Mouse (Mus musculus): ENCODE measurements around the gene A430005L14Rik.
A peak's percentile ranks its signal among the peaks of the same experiment; 100 is the strongest.

Gene A430005L14Rik

GRCm38 (mm10) chr4:153956569-153957405 lies at the start of gene A430005L14Rik:
Gene A430005L14Rik, plus strand, starts transcription at chr4:153957237.
- DNase-seq = peak; percentile 99

GRCm38 (mm10) chr4:153907573-153907972 lies 49.5 kb upstream of the A430005L14Rik start:
- DNase-seq = peak; percentile 84

GRCm38 (mm10) chr4:153913635-153914034 lies 43.4 kb upstream of the A430005L14Rik start:
- no peak for DNase-seq

GRCm38 (mm10) chr4:153917773-153918500 lies 39.1 kb upstream of the A430005L14Rik start:
- no peak for DNase-seq

- DNase-seq = peak; percentile 20
These were observed 36.4 kb upstream of the A430005L14Rik start for GRCm38 (mm10) chr4:153920517-153921233.

GRCm38 (mm10) chr4:153922090-153922489 lies 34.9 kb upstream of the A430005L14Rik start:
- DNase-seq = peak; percentile 32

GRCm38 (mm10) chr4:153928772-153929299 lies 28.2 kb upstream of the A430005L14Rik start:
- no peak for DNase-seq

DNA sequence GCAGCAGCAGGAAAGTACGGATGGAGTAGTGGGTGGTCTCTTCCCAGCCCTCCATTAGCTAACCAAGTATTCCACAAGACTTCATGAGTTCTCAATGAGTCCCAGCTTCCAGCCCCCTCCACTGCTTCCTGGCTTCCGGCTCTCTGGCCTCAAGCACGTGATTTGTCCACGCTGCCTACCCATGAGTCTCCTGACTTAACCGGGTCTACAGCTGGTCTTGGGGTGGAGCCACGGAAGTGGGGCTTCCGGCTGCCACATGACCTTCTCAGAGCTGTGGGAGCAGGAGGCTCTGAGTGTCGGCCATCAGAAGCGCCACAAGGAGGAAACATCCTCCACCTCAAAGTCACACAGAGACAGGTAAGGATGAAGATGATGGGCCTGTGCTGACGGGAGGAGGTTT lies 27.6 kb upstream of the A430005L14Rik start:
- no peak for DNase-seq

GRCm38 (mm10) chr4:153929921-153930320 lies 27.1 kb upstream of the A430005L14Rik start:
- DNase-seq = no peak

GRCm38 (mm10) chr4:153943243-153943642 lies 13.8 kb upstream of the A430005L14Rik start:
- peak; percentile 53 for DNase-seq

DNA sequence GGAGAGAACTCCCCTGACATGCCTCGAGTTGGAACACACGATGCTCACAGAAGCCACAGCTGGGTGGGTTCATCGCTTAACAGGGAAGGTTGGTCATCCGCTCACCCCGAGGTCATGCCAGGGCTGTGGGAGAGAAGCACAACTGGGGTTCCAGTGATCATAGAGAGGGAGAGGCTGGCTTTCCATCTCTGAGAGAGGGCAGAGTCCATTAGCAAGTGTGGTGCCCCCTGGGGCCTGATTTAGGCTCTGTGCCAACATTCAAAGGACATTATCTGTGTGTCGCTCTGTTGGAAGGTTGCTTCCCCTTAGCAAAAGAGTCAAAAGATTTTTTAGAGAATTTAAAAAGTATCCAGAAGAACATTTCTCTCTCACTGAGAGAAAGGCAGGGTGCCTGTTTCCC lies 12.8 kb upstream of the A430005L14Rik start:
- no peak for DNase-seq

DNA sequence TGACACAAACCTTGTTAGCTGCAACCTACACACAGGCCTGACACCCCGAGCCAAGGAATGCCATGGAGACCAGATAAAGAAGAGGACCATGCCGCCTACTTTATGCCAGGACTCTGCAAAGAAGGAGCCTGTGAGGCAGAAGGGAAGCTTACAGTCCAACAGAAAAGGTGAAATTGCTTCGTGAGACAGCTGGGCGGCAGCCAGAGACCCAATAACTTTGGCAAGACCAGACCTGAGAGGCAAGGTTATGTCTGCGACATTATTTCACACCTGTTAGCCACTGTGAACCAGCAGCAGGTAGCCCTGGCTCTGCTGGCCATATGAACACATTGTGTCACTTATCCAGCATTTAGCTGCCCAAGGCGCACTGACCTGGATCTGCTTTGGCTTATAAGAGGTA lies 11.3 kb upstream of the A430005L14Rik start:
- no peak for DNase-seq

- DNase-seq = no peak
These were observed 6.7 kb upstream of the A430005L14Rik start for GRCm38 (mm10) chr4:153950372-153950771.

- no peak for DNase-seq
These were observed 5.9 kb upstream of the A430005L14Rik start for GRCm38 (mm10) chr4:153951150-153951549.

GRCm38 (mm10) chr4:153951692-153952091 lies 5.3 kb upstream of the A430005L14Rik start:
- DNase-seq = peak; percentile 46

DNA sequence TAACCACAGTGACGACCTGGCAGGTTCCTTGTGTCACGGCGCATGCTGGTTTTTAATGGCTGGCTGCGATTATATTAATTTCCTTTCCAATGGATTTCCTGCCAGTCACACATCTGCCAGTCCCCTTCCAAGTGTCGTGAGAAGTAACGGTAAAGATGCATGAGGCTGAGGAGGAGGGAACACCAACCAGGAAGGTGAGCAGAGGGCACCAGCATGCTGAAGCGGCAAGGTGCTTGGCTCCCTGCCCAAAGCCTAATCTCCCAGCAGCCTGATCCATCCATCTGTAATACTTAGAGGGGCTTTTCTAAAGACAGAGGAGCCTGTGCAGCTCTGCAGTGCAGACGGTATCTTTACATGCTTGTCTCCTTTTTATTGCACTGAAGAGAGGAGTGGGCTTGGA lies 1.4 kb upstream of the A430005L14Rik start:
- DNase-seq = no peak

DNA sequence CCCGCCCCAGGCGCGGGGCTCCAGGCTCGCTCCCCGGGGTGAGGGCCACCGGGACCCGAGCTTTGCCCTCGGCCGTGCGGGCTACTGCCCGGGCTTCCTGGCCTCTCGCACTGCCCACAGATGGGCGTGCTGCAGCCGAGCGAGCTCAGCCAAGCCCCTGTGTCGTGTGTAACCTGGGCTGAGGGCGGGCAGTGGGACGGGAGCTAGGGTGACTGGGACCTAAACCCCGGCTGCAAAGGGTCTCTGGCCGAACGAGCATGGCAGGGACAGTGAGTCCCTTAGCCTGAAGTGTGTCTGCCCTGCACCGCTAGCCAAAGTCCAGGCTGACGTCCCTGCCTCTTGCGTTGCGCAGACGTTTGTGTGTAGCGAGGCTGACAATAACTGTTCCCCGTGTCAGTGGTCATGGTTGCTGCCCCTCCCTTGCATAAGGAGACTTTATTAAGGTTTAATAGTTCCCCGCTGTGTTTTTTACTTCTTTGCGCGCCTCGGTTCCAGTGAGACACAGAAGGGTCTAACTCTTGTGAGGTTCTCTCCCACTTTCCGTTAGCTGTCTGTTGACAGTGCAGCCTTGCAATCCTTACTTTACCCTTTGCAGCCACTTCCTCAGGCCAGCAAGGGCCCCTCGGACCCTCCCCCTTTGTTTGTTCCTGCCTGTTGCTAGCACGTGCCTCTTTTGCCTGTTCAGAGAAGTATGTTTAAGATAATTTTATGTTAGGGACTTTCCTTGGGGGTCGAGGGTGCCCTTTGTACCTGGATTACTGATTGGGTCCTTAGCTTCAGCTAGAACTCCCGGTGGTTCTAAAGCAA lies 610 bp downstream of the A430005L14Rik start:
- DNase-seq = peak; percentile 46

- no peak for DNase-seq
These were observed 5.6 kb downstream of the A430005L14Rik start for GRCm38 (mm10) chr4:153962631-153963030.

GRCm38 (mm10) chr4:153966651-153967050 lies 9.6 kb downstream of the A430005L14Rik start:
- no peak for DNase-seq

DNA sequence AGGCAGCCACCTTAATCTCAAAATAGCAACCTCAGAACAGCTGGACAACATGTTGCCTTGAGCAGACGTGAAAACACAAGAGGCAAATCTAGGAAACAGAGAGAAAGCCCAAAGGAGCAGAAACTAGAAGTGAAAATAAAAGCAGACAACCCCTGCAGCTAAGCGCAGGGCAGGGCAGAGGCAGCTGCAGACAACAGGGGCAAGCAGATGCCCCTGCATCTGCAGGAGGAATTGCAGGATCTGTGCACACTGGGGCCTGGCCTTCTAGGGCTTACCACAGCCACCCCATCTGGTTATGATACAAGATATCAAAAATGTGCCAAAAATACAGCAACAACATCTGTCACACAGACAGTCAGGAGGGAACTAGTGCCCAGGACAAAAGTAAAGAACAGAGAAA lies 10.5 kb downstream of the A430005L14Rik start:
- DNase-seq = no peak

GRCm38 (mm10) chr4:153968063-153968462 lies 11.0 kb downstream of the A430005L14Rik start:
- DNase-seq = no peak

Data from embryo, embryonic 11 days (tissue).